Mouse (Mus musculus) embryonic facial prominence, embryonic 10.5 days (tissue): ENCODE data around the gene Tiprl. TPM values are rescaled to one million over a fixed set of nuclear protein-coding genes. Genes with fewer than 3 reads are reported as not detected.

Experiments used
- polyA plus RNA-seq: library from polyadenylated mRNA; unstranded; fragments of >200 nt; fragmentation: Nextera tagmentation; extraction: Ambion mirVana; gene quantifications from 2 replicates; pipeline ENCODE4 v1.2.1, GENCODE M21; 2016

Gene Tiprl
- polyA plus RNA-seq, 1 experiment from 2014 or later, result 105 TPM

Other genes starting within 250 kb of the Tiprl start
- not detected in 2 replicates for gene Tbx19, start 76.2 kb downstream of the Tiprl start, polyA plus RNA-seq
- gene Sft2d2, start 42.6 kb downstream of the Tiprl start, polyA plus RNA-seq, result 11.8 and 12.1 TPM in 2 replicates
- gene Gpr161, start 58.8 kb upstream of the Tiprl start, polyA plus RNA-seq, result 1.7 TPM in 2 replicates
- 5.1 and 6.7 TPM in 2 replicates for gene Dcaf6, start 223.5 kb upstream of the Tiprl start, polyA plus RNA-seq
- 80.8 and 86.6 TPM in 2 replicates for gene Mpc2, start 223.6 kb upstream of the Tiprl start, polyA plus RNA-seq
- 0.13 TPM in 1 of 2 replicates, not detected in the other for gene Adcy10, start 248.2 kb upstream of the Tiprl start, polyA plus RNA-seq